Mouse (Mus musculus): ENCODE measurements at regions not wholly inside any gene's neighbourhood (a gene's known extent, or its start where the extent isn't known, plus 50 kb on each side); places are given as distances from the start of the nearest gene placed in this dataset.

GRCm38 (mm10) chr8:15490774-15491173 lies 444.9 kb upstream of the BB014433 start:
- no peak for DNase-seq (ENCODE audit: low spot score in 2 of 2)

GRCm38 (mm10) chr8:15487579-15487978 lies 441.7 kb upstream of the BB014433 start:
- no peak for DNase-seq (ENCODE audit: low spot score in 2 of 2)

- DNase-seq (ENCODE audit: low spot score in 2 of 2), result no peak
Observed at GRCm38 (mm10) chr8:15470561-15470960, 424.7 kb upstream of the BB014433 start.

- DNase-seq (ENCODE audit: low spot score in 2 of 2), result no peak
Observed at GRCm38 (mm10) chr8:15468540-15469476, 422.9 kb upstream of the BB014433 start.

- DNase-seq (ENCODE audit: low spot score in 2 of 2), result no peak
Observed at GRCm38 (mm10) chr8:15438546-15438945, 392.7 kb upstream of the BB014433 start.

DNA sequence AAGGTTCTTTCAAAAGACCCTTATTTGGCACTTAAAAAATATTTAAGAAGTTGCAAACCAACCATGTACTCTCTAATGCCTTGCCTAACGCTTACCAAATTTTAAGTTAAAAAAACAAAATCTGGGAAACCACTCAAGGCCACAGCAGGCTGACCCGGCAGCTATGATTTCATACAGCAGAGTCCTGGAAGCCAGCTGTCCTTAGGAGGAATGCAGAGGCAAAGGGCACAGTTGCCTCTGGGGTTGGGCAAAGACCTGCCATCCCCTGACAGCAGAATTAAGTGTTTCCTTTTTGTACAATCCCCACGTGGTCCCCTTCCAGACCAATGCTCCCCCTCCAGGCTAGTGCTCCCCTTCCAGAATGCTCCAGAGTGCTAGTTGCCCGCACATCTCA lies 348.8 kb upstream of the BB014433 start:
- DNase-seq (ENCODE audit: low spot score in 2 of 2), result no peak

GRCm38 (mm10) chr8:15393936-15394721 lies 348.3 kb upstream of the BB014433 start:
- DNase-seq (ENCODE audit: low spot score in 2 of 2), result no peak

DNA sequence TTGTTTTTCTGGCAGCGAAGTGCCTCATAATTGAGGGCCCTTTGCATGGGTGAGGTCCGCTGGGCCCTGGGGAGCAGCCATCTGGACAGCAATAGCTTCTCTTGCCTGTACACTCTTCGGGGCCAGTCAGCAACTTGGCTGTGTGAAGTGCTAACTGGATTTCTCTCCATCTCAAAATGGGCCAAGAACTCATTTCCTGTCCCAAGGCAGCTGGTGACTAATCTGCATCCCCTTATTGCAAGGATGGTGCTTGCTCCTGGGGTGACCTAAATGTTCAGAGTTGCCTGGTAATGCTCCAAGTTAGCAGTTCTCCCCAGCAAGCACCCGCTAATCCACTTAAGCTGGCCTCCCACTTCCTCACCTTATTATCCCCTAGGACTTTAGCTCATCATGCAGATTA lies 346.2 kb upstream of the BB014433 start:
- DNase-seq (ENCODE audit: low spot score in 2 of 2), result peak in 1 of 2 experiments; percentile 18

GRCm38 (mm10) chr8:15388791-15389190 lies 342.9 kb upstream of the BB014433 start:
- no peak for DNase-seq (ENCODE audit: low spot score in 2 of 2)

DNA sequence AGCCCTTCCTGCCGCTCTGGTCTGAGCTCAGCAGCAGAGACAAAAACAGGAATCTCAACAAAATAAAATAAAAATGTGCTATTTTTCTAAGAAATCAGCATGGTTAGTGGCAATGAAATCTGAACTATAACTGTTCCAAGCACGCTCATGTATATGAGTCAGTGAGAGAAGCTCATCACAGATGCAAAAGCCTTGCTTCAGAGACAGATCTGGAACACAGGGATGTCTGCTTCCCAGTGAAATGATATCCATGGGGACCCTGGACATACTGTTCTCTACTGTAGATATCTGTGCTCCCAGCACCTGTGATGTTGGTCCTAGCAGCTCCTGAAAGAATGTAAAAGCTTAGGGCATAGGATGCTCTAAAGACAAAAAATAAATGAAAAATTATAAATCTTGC lies 321.2 kb upstream of the BB014433 start:
- no peak for DNase-seq (ENCODE audit: low spot score in 2 of 2)

DNA sequence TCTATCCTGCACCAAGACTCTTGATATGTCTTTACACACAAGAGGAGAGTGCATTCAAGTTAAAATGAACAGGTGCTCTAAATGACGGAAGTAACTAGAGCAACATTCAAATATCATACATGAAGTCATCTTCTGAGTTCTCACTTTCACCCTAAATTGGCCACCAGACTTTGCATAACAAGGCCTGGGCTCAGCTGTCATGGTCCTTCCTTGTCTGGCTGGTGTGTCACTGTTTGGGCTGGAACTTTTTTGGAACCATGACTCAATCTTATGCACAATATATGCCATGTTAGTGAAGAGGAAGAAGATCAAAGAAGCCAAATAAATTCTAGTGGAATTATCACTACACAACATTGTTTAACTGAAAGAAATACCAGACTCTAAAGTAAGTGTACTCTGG lies 318.7 kb upstream of the BB014433 start:
- DNase-seq (ENCODE audit: low spot score in 2 of 2), result no peak

- peak in 1 of 2 experiments; percentile 34 for DNase-seq (ENCODE audit: low spot score in 2 of 2)
Observed at GRCm38 (mm10) chr8:15344151-15344550, 298.3 kb upstream of the BB014433 start.

GRCm38 (mm10) chr8:15343616-15344015 lies 297.7 kb upstream of the BB014433 start:
- no peak for DNase-seq (ENCODE audit: low spot score in 2 of 2)

GRCm38 (mm10) chr8:15334532-15334931 lies 288.7 kb upstream of the BB014433 start:
- DNase-seq (ENCODE audit: low spot score in 2 of 2), result no peak

- no peak for DNase-seq (ENCODE audit: low spot score in 2 of 2)
Observed at GRCm38 (mm10) chr8:15327312-15327711, 281.4 kb upstream of the BB014433 start.

DNA sequence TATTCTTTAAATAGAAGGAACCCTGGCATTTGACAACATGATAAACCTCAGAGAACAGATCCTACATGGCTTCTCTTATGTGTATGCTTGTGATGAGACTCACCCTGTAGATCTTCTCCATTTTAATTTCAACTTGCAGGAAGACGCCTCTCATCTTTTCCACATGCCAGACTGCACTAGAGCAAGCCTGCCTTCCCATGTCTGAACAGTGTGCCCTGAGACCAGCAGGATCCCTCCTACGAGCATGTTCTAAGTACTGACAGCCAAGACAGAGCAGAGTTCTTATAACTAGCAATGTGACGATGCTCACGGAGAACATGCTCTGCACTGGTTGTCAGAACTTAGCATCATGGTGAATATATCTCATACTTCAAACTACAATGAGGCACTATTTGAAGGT lies 277.5 kb upstream of the BB014433 start:
- DNase-seq (ENCODE audit: low spot score in 2 of 2), result no peak

DNA sequence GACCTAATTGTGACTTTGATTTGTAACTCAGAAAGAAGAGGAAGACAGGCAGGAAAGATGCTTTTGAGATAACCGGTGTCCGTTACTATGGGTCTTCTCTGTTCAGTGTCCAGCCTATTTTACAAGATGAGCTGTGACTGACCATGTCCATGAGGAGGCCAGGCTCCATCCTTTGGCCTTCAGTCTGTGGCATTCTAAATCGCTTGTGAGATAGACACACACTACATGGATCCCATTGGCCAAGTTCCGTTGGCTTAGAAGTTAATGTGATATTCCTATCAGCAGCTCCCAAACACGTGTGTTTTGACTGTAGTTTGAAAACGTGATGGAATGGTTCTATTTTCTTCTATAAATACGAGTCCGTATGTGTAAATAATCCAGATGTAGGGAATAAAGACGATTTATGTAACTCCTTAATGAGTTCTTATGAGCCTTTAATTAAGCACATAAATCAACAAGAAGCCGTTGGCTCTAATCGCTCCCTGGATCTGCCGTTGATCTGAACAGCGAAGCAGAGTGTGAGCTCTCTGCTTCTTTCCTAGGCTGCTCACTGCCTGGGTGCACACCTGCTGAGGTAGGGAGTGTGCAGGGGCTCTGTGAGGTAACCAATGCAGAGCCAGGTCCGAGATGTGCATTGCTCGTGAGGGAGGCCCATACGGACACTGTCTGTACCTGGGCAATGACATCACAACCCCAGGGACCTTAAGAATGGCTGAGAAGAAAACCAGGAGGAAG lies 272.4 kb upstream of the BB014433 start:
- DNase-seq (ENCODE audit: low spot score in 2 of 2), result no peak

GRCm38 (mm10) chr8:15313481-15313880 lies 267.6 kb upstream of the BB014433 start:
- DNase-seq (ENCODE audit: low spot score in 2 of 2), result no peak

DNA sequence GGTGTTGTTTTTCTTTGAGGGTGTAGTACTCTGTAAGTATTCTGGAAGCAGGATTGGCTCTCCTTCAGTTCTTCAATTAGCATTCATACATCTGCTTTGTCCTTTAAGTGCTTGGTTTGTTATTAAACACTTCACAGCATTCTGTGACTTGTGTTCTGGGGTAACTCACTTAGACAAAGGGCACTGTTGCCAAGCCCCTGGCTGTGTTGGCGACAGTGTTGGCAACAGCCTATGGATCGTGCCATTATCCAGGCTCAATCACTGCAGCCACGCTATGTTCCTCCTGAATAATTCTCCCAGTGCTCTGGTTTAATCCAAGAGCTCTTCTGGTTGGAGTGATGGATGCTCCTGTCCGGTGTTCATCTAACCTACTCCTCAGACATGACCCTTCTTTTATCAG lies 265.6 kb upstream of the BB014433 start:
- no peak for DNase-seq (ENCODE audit: low spot score in 2 of 2)

DNA sequence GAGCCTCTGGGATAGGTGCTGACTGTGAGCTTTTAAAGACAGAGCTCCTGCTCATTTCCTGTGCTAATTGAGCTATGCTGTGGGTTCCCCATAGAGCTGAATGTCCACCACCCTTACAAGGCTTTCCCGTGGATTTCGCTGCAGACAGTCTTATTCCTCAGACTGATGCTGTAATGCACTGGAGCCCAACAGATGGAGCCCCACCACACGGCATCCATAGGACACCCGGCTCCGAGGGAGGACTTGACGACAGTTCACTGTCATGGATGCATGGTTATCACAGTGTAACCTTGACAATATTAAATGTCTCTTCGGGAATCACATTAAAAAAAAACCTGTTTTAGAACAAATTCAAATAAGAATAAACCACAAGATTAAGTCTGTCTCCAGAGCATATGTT lies 265.2 kb upstream of the BB014433 start:
- no peak for DNase-seq (ENCODE audit: low spot score in 2 of 2)

DNA sequence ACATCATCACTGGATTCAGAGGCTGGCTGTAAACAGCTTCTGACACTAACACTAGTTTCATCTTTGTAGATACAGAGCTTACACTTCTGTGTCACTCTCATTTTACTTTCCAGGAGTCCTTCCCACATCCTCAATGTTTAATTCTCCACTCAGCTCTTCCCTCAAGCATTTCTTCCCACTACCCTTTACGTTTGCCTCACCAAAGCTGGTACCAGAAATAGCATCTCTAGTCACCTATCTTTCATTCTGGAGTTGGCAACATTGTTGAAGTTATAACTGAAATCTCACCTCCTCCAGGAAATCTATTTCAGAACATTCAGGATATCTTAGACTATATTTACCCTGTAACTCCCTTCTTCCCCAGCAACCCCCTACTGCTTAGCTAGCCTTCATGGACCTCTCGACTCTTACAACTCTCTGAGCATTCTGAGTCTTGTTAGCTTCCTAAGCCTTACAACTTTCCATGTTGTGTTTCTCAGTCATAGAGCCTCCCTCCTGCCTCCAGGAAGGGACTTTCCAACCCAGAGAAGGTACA lies 258.3 kb upstream of the BB014433 start:
- peak in 1 of 2 experiments; percentile 32 for DNase-seq (ENCODE audit: low spot score in 2 of 2)
